Mouse (Mus musculus): Measurements from ENCODE around the gene Cacna1s. TPM values are rescaled to one million over a fixed set of nuclear protein-coding genes. Genes with fewer than 3 reads are reported as not detected.

The Cacna1s gene
- polyA plus RNA-seq, 1 experiment from 2014 or later, result 0.10 TPM

Other genes with a start within 250 kb of the Cacna1s start
- 95.0 and 97.1 TPM in 2 replicates for gene Lad1, start 234.2 kb upstream of the Cacna1s start, polyA plus RNA-seq (2015; fragmentation: Nextera tagmentation; extraction: Ambion mirVana)
- gene Tnnt2, start 216.4 kb upstream of the Cacna1s start, polyA plus RNA-seq (2015; fragmentation: Nextera tagmentation; extraction: Ambion mirVana), result 18.7 and 25.8 TPM in 2 replicates
- 14.1 and 21.5 TPM in 2 replicates for gene Pkp1, start 133.5 kb upstream of the Cacna1s start, polyA plus RNA-seq (2015; fragmentation: Nextera tagmentation; extraction: Ambion mirVana)
- gene Igfn1, start 46.4 kb upstream of the Cacna1s start, polyA plus RNA-seq (2015; fragmentation: Nextera tagmentation; extraction: Ambion mirVana), result 0.06 and 0.09 TPM in 2 replicates
- gene Tmem9, start 44.6 kb upstream of the Cacna1s start, polyA plus RNA-seq (2015; fragmentation: Nextera tagmentation; extraction: Ambion mirVana), result 141 and 161 TPM in 2 replicates
- 0.33 and 0.50 TPM in 2 replicates for gene Ascl5, start 1.9 kb upstream of the Cacna1s start, polyA plus RNA-seq (2015; fragmentation: Nextera tagmentation; extraction: Ambion mirVana)
- gene Kif21b, start 78.6 kb downstream of the Cacna1s start, polyA plus RNA-seq (2015; fragmentation: Nextera tagmentation; extraction: Ambion mirVana), result 3.3 and 3.8 TPM in 2 replicates
- 0.66 and 0.73 TPM in 2 replicates for gene Mroh3, start 160.1 kb downstream of the Cacna1s start, polyA plus RNA-seq (2015; fragmentation: Nextera tagmentation; extraction: Ambion mirVana)
- gene Inava, start 181.5 kb downstream of the Cacna1s start, polyA plus RNA-seq (2015; fragmentation: Nextera tagmentation; extraction: Ambion mirVana), result 30.8 and 33.1 TPM in 2 replicates
- gene Gpr25, start 208.1 kb downstream of the Cacna1s start, polyA plus RNA-seq (2015; fragmentation: Nextera tagmentation; extraction: Ambion mirVana), result not detected in 2 replicates